Mouse (Mus musculus): Measurements from ENCODE around the gene Gm9913.

The Gm9913 gene

GRCm38 (mm10) chr2:125505006-125505745 lies at the start of gene Gm9913:
Gm9913 (plus strand) TSS chr2:125505089.
- DNase-seq (ENCODE audit: low spot score in 2 of 2), result no peak

DNA sequence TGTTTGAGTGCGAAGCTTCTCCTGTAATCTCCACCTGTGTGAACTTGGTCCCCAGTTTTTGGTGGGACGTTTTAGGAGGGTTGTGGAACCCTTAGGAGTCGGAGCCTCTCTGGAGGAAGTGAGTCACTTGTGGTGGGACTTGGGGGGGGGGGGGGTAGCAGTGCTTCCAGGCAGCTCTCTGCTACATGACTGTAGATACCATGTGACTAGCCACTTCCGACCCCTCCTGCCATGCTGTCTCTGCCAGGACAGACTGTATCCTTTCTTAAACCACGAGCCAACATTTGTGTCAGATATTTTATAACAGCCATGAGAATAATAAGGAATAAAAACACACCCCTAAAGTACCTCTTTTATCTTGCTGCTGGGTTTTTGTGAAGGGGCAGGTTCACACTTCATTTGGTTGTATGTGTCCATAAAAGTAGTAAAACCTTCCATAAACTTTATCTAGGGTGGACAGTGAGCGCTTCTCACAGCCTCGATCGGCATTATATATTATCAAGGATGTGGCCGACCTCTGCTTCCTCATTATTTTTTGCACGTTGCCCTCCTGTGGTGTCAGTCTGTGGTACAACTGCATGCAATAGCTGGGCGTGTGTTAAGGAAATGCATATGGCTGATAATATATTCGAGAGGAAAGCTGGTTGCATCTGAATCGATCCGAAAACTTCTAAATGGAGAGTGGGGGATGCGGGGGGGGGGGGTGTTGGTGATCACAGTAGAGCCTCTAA lies 48.7 kb upstream of the Gm9913 start:
- DNase-seq (ENCODE audit: low spot score in 2 of 2), result no peak

DNA sequence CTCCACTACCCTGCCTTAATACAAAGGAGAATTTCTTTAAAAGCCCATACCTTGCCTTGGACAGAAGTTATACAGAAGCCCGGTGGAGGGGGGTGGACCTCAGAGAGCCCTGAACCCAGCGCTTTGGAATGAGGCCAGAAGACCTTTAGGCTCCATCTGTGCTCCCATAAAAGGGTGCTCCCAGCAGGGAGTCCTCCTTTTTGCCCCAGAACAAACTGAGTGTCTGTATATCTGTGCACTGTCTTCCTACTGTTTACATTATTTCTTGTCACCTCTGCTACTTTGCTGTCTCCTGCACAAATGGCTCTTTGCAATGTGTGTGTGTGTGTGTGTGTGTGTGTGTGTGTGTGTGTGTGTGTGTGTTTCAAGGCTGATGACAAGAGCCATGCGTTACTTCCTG lies 45.8 kb upstream of the Gm9913 start:
- no peak for DNase-seq (ENCODE audit: low spot score in 2 of 2)

DNA sequence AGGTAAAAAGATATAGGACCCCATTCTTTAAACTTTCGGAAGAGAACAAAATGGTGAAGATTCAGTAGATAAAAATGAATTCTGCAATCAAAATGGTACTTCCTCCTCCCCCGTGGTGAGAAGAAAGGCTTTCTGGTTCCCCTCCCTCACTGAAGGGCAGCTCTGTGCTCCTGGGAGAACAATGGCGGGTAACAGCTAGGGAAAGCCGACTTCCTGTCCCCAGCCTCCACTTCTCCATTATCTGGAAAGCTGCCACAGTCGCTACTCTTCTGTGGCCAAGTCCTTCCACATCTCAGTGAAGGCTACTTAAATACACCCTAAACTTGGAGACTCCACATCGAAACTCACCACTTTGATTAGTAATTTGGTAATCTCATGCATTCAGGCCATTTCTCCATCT lies 40.9 kb upstream of the Gm9913 start:
- DNase-seq (ENCODE audit: low spot score in 2 of 2), result no peak

DNA sequence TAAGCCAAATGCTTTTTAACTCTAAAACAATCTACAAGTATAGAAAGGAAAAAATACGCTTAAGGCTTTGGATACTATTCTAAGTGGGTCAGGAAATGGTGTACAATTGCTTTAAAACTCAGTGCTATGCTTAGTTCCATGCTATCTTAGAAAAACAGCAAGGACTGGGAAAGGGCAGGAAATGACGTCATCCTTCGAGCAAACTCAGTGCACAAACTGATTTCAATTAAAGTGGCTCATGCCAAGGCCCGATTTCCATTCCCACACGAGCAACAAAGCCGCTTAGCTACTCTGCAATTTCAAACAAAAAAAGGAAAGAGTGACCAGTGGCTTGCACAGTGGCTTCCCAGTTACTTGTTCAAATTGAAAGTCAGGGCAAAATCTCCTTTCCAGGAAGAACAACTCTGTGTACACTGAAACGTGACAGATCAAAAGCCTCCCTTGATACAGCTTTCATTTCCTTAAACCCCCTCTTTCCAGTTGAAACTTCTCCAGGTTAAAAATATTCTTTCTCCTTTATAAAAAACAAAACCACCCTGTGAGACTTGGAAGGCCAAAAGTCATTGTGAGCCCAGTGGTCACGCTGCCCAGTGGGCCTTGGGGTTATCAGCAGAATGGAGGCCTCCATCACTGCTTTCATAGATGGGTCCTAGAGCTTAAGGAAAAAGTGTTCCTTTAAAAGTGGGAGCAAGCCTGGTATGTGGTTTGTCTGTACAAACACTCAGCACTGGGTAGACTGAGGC lies 34.2 kb upstream of the Gm9913 start:
- no peak for DNase-seq (ENCODE audit: low spot score in 2 of 2)

GRCm38 (mm10) chr2:125471721-125472120 lies 33.2 kb upstream of the Gm9913 start:
- no peak for DNase-seq (ENCODE audit: low spot score in 2 of 2)

DNA sequence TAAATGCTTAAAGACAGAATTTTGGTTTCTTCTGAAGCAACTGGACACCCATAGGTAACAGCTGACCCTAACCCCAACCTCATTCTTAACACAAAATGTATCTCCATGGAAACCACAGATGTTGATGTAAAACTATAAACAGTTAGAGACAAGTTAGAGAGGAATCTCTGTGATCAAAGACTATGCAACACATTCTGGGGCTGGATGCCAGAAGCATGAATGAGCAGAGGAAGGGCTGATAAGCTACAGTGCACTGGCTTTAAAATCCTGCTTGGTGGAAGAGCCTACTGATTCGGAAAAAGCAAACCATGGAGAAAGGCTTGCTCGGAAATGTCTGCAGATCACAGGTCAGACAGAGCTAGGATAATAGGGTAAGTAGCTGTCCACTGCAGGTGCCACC lies 31.7 kb upstream of the Gm9913 start:
- no peak for DNase-seq (ENCODE audit: low spot score in 2 of 2)

DNA sequence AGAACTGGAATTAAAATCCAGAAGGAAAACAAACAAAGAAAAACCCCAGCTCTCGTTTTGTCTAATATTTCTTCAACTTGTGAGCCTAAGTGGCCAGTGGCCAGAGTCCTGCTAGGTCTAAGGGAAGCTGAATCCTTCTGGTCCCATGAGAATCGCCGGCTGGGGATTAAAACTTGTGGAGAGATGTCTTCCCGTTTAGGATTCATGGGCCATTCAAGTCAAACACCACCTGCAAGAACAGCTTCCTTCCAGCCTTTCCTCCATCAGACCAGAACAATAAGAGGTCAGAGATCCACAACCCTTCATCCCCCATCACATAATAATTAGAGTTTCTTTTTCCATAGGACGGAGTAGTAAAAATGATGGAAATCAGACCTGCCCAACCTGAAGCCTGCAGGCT lies 30.2 kb upstream of the Gm9913 start:
- DNase-seq (ENCODE audit: low spot score in 2 of 2), result no peak

- no peak for DNase-seq (ENCODE audit: low spot score in 2 of 2)
Observed at GRCm38 (mm10) chr2:125476231-125476630, 28.7 kb upstream of the Gm9913 start.

GRCm38 (mm10) chr2:125477367-125477766 lies 27.5 kb upstream of the Gm9913 start:
- DNase-seq (ENCODE audit: low spot score in 2 of 2), result no peak

- no peak for DNase-seq (ENCODE audit: low spot score in 2 of 2)
Observed at GRCm38 (mm10) chr2:125478705-125479104, 26.2 kb upstream of the Gm9913 start.

DNA sequence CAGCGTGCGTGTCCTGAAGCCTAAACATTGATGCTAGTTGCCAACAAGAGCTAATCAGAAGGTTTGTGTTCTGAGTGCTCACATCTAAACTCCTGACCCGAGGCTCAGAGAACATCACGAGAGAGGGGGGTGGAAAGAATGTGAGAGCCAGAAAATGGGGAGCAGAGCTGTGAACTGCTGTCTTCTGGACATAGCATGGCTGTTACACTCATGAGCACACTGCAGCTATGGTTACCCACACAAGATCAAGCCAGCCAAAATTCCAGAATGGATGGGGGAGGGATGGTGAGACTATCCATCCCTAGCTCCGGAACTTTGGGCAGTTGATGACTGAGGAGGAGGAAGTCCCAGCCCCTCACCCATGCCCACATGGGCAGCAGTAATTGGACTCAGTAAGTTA lies 24.8 kb upstream of the Gm9913 start:
- DNase-seq (ENCODE audit: low spot score in 2 of 2), result no peak

GRCm38 (mm10) chr2:125481116-125481515 lies 23.8 kb upstream of the Gm9913 start:
- no peak for DNase-seq (ENCODE audit: low spot score in 2 of 2)

- DNase-seq (ENCODE audit: low spot score in 2 of 2), result no peak
Observed at GRCm38 (mm10) chr2:125481531-125482317, 23.2 kb upstream of the Gm9913 start.

GRCm38 (mm10) chr2:125484164-125484563 lies 20.7 kb upstream of the Gm9913 start:
- DNase-seq (ENCODE audit: low spot score in 2 of 2), result no peak

DNA sequence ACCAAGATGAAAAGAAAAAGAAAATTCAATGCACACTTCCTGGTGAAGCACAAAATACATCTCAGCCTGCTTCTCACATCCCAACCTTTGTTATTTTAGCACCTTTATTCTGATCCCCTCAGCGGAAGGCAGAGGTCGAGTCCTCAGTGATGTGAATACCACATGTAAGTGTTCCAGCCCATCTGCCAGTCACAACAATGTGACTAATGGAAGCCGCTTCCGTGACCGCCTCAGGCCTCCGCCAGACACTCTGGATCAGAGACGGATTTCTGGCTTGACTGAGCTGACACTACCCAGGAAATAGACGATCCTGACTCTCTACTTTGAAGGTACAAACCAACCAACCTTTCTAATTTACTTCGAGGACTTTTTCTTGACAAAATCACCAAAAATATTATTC lies 20.0 kb upstream of the Gm9913 start:
- DNase-seq (ENCODE audit: low spot score in 2 of 2), result no peak

GRCm38 (mm10) chr2:125489979-125490378 lies 14.9 kb upstream of the Gm9913 start:
- DNase-seq (ENCODE audit: low spot score in 2 of 2), result no peak

DNA sequence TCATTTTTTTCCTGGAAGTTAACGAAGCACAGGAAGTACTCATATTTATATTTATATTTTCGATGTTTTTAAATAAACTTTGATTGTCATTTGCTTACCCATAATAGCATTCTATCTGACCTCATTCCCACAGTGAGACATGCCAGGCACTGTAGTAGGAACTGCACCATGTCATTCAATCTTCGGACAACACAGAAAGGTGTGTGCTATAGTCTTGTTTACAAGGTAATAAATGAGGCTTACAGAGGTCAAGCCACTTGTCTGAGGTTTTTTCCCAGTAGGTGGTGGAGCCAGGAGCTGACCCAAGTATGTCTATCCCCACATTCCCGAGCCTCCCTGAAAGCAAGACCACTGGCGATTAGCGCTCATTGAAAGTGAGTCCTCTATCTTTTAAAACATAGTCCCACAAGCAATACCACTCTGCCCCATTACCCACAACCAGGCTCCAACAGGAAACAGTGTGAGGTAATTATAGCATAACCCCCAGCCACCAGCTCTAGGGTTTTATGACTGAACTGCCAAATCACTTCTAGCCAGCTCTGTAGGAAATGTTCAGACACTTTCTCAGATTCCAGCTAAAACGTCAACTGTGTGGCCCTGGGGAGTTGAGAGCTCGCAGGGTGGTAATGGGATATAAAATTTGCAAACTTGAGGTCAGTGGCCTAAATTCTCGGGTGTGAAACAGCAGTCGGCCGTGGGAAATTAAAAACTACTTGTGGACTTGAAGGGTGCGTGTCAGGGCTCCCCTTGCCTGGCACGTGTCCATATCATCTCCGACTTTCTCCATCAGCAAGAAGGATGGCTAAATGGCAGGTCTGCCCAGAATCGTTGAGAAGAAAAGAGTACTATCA lies 12.6 kb upstream of the Gm9913 start:
- DNase-seq (ENCODE audit: low spot score in 2 of 2), result no peak

GRCm38 (mm10) chr2:125494291-125494690 lies 10.6 kb upstream of the Gm9913 start:
- DNase-seq (ENCODE audit: low spot score in 2 of 2), result no peak

- no peak for DNase-seq (ENCODE audit: low spot score in 2 of 2)
Observed at GRCm38 (mm10) chr2:125494831-125495812, 9.8 kb upstream of the Gm9913 start.
